Mouse (Mus musculus) neural tube, embryonic 15.5 days (tissue): ENCODE results near the gene A030003K21Rik. TPM values are rescaled to one million over a fixed set of nuclear protein-coding genes. Genes with fewer than 3 reads are reported as not detected.

ENCODE experiments used
- ATAC-seq: fragments of 200-750 bp; cut with Nextera tagmentation; 2 replicates; pipeline ENCODE4 v1.8.0; 2017; ENCODE audit warnings: mild to moderate bottlenecking, moderate TSS enrichment, moderate library complexity; ENCODE audit not compliant: low FRiP score
- H3K27ac ChIP-seq: fragments of 300-500 bp; sonication (generic); replicated peaks from 2 replicates; pipeline ENCODE4 v1.5.1; 2015; ENCODE audit warnings: mild to moderate bottlenecking, inconsistent platforms
- H3K27me3 ChIP-seq: fragments of 300-500 bp; sonication (generic); replicated peaks from 2 replicates; pipeline ENCODE4 v1.6.1; 2015; ENCODE audit warnings: inconsistent platforms
- H3K36me3 ChIP-seq: fragments of 300-500 bp; sonication (generic); 2 replicates; pipeline ENCODE4 v1.6.1; 2015; ENCODE audit warnings: inconsistent platforms
- H3K4me1 ChIP-seq: fragments of 300-500 bp; sonication (generic); 2 replicates; pipeline ENCODE4 v1.6.1; 2015; ENCODE audit warnings: inconsistent platforms
- H3K4me2 ChIP-seq: fragments of 300-500 bp; sonication (generic); 2 replicates; pipeline ENCODE4 v1.6.1; 2015; ENCODE audit warnings: inconsistent platforms, mild to moderate bottlenecking, moderate library complexity
- H3K4me3 ChIP-seq: fragments of 300-500 bp; sonication (generic); replicated peaks from 2 replicates; pipeline ENCODE4 v1.5.1; 2015; ENCODE audit warnings: mild to moderate bottlenecking, inconsistent platforms
- H3K9ac ChIP-seq: fragments of 300-500 bp; sonication (generic); replicated peaks from 2 replicates; pipeline ENCODE4 v1.6.1; 2015; ENCODE audit warnings: mild to moderate bottlenecking, inconsistent platforms
- H3K9me3 ChIP-seq: fragments of 300-500 bp; sonication (generic); replicated peaks from 2 replicates; pipeline ENCODE4 v1.6.1; 2016; ENCODE audit warnings: inconsistent platforms
- WGBS: fragments of 180-500 bp; shearing (Covaris S2); methylation state at CpG from one replicate; pipeline ENCODE4 v1.1.7; 2015; ENCODE audit warnings: mixed read lengths; 5-methylcytosine and 5-hydroxymethylcytosine counted together
- polyA plus RNA-seq: library from polyadenylated mRNA; unstranded; fragments of >200 nt; fragmentation: Nextera tagmentation; extraction: Ambion mirVana; gene quantifications from 2 replicates; pipeline ENCODE4 v1.2.1, GENCODE M21; 2015

The A030003K21Rik gene
- polyA plus RNA-seq, 1 experiment from 2014 or later, result not detected

DNA sequence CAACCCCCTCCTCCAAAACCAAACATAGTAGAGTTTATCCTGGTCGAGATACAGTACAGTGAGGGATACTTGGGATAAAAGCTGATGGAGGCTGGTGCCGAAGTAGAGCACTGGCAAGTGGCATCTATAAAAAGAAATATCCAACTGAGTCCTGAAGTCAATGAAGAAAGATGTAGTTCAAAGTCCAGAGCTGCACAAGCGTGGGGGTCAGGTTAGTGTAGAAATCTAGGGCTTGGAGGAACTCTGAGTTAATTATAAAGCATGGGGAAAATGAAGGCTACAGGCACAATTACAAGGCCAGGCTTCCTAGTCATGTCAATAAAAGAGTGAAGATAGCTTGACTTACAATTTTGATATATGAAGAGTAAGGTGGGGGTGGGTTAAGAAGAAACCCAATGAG lies 42.0 kb downstream of the A030003K21Rik start:
- Histone ChIP-seq H3K4me3 (no peak overlapping the region), H3K9me3 (no peaks in the 10 kb centered on the region), H3K9ac (no peak overlapping the region), H3K4me2 (no peak overlapping the region), H3K27me3 (no peaks in the 10 kb centered on the region), H3K27ac (no peak overlapping the region), H3K4me1 (no peaks in the 10 kb centered on the region), H3K36me3 (peaks cover 22% of the 10 kb centered on the region)
- 95% methylated on average over 3 of the region's 3 CpGs for WGBS
- no peak for ATAC-seq

DNA sequence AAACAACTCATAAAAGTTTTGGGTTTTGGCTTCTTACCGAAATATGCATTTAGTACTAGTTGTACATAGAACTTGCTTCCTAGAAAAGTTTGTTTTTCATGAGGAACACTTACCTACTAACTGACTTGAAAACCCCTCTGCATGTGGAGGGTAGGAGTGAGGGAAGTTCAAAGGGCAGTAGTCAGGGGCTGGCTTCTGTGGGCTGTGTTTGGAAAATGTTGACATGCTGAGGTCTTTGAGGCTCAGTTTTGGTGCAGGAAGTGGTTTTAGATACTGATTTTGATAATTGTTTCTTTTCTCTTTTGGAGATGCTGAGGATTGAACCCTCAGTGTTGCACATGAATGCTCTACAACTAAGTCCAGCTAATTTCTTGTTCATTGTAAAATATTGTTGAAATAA lies 42.6 kb downstream of the A030003K21Rik start:
- H3K27me3 ChIP-seq, result no peaks in the 10 kb centered on the region
- no peak for ATAC-seq
- H3K36me3 ChIP-seq, result peaks cover 22% of the 10 kb centered on the region
- H3K4me1 ChIP-seq, result no peaks in the 10 kb centered on the region
- no peaks in the 10 kb centered on the region for H3K9me3 ChIP-seq
- H3K27ac ChIP-seq, result no peak overlapping the region
- 98% methylated on average over 1 of the region's 1 CpGs for WGBS
- H3K4me2 ChIP-seq, result no peak overlapping the region
- H3K9ac ChIP-seq, result no peak overlapping the region
- no peak overlapping the region for H3K4me3 ChIP-seq

DNA sequence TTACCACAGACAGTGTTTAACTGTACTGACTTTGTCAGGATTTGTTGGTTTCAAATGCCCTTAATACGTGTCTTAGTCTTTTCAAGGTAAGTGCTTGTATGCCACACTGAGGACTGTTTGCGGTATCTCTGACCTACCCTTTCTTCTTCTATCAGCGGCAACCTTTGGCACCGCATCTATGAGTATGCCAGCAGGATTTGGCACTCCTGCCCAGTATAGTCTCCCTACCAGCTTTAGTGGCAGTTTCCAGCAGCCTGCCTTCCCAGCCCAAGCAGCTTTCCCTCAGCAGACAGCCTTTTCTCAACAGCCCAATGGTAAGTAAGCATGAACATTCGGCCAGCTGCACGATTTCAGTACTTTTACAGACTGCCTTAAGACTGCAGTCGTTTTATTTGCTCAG lies 49.9 kb downstream of the A030003K21Rik start:
- peaks cover 22% of the 10 kb centered on the region for H3K36me3 ChIP-seq
- H3K9ac ChIP-seq, result no peak overlapping the region
- H3K4me2 ChIP-seq, result no peak overlapping the region
- 91% methylated on average over 7 of the region's 7 CpGs for WGBS
- H3K27me3 ChIP-seq, result no peaks in the 10 kb centered on the region
- no peak overlapping the region for H3K27ac ChIP-seq
- H3K9me3 ChIP-seq, result no peaks in the 10 kb centered on the region
- no peak for ATAC-seq
- H3K4me1 ChIP-seq, result no peaks in the 10 kb centered on the region
- H3K4me3 ChIP-seq, result no peak overlapping the region

Other genes starting within 250 kb of the A030003K21Rik start
- 347 and 375 TPM in 2 replicates for gene Mff, start 218.5 kb downstream of the A030003K21Rik start, polyA plus RNA-seq
- gene Tm4sf20, start 174.9 kb downstream of the A030003K21Rik start, polyA plus RNA-seq, result 10.5 TPM in 1 of 2 replicates, not detected in the other
- gene Gm47791, start 172.1 kb downstream of the A030003K21Rik start, polyA plus RNA-seq, result not detected in 2 replicates
- gene Agfg1, start 103.9 kb downstream of the A030003K21Rik start, polyA plus RNA-seq, result 26.6 and 36.5 TPM in 2 replicates
- 0.26 TPM in 1 of 2 replicates, not detected in the other for gene A030005L19Rik, start 30.1 kb downstream of the A030003K21Rik start, polyA plus RNA-seq
- gene A030014E15Rik, start 18.5 kb downstream of the A030003K21Rik start, polyA plus RNA-seq, result not detected in 2 replicates
- gene Gm6217, start 12.0 kb downstream of the A030003K21Rik start, polyA plus RNA-seq, result not detected in 2 replicates
- not detected in 2 replicates for gene Gm7544, start 12.6 kb upstream of the A030003K21Rik start, polyA plus RNA-seq
- not detected in 2 replicates for gene Gm47955, start 16.9 kb upstream of the A030003K21Rik start, polyA plus RNA-seq
- not detected in 2 replicates for gene Gm47959, start 57.2 kb upstream of the A030003K21Rik start, polyA plus RNA-seq
- 0.75 and 1.1 TPM in 2 replicates for gene Slc19a3, start 95.1 kb upstream of the A030003K21Rik start, polyA plus RNA-seq
- gene Krtap28-10, start 99.1 kb upstream of the A030003K21Rik start, polyA plus RNA-seq, result not detected in 2 replicates
- not detected in 2 replicates for gene Gm47969, start 101.5 kb upstream of the A030003K21Rik start, polyA plus RNA-seq
- gene A030005K14Rik, start 116.0 kb upstream of the A030003K21Rik start, polyA plus RNA-seq, result not detected in 2 replicates
- not detected in 2 replicates for gene Krtap28-13, start 117.5 kb upstream of the A030003K21Rik start, polyA plus RNA-seq
- 0.49 TPM in 1 of 2 replicates, not detected in the other for gene Ccl20, start 173.4 kb upstream of the A030003K21Rik start, polyA plus RNA-seq
- gene Daw1, start 216.4 kb upstream of the A030003K21Rik start, polyA plus RNA-seq, result 1.2 and 1.4 TPM in 2 replicates